Mouse (Mus musculus): ENCODE measurements around the gene Rarres1. TPM values are rescaled to one million over a fixed set of nuclear protein-coding genes. Genes with fewer than 3 reads are reported as not detected.

Rarres1 gene
- total RNA-seq (2014; fragmentation: Nextera tagmentation) (not detected in 2 replicates), total RNA-seq (2017) (0.15 and 0.26 TPM in 2 replicates)

GRCm38 (mm10) chr3:67515274-67515801 is at the start of gene Rarres1:
Gene Rarres1 (minus strand): TSS chr3:67515523.
- ATAC-seq (replicated peaks; ENCODE audit: poor library complexity, severe bottlenecking): peak; percentile 79

- ATAC-seq (replicated peaks; ENCODE audit: poor library complexity, severe bottlenecking): peak; percentile 67
These were observed 49.5 kb upstream of the Rarres1 start for GRCm38 (mm10) chr3:67564731-67565357.

- ATAC-seq (replicated peaks; ENCODE audit: poor library complexity, severe bottlenecking): peak; percentile 22
These were observed 42.5 kb upstream of the Rarres1 start for GRCm38 (mm10) chr3:67557718-67558354.

GRCm38 (mm10) chr3:67557200-67557651 is 41.9 kb upstream of the Rarres1 start:
- peak; percentile 96 for ATAC-seq (replicated peaks; ENCODE audit: poor library complexity, severe bottlenecking)

- no peak for ATAC-seq (replicated peaks; ENCODE audit: poor library complexity, severe bottlenecking)
These were observed 39.9 kb upstream of the Rarres1 start for GRCm38 (mm10) chr3:67555211-67555610.

GRCm38 (mm10) chr3:67553927-67554448 is 38.7 kb upstream of the Rarres1 start:
- no peak for ATAC-seq (replicated peaks; ENCODE audit: poor library complexity, severe bottlenecking)

- ATAC-seq (replicated peaks; ENCODE audit: poor library complexity, severe bottlenecking): no peak
These were observed 38.0 kb upstream of the Rarres1 start for GRCm38 (mm10) chr3:67553281-67553680.

GRCm38 (mm10) chr3:67551193-67551592 is 35.9 kb upstream of the Rarres1 start:
- no peak for ATAC-seq (replicated peaks; ENCODE audit: poor library complexity, severe bottlenecking)

GRCm38 (mm10) chr3:67543630-67544029 is 28.3 kb upstream of the Rarres1 start:
- ATAC-seq (replicated peaks; ENCODE audit: poor library complexity, severe bottlenecking): no peak

GRCm38 (mm10) chr3:67524768-67525167 is 9.4 kb upstream of the Rarres1 start:
- ATAC-seq (replicated peaks; ENCODE audit: poor library complexity, severe bottlenecking): peak; percentile 55; the same call in 1 of the 2 replicates

GRCm38 (mm10) chr3:67522709-67523108 is 7.4 kb upstream of the Rarres1 start:
- no peak for ATAC-seq (replicated peaks; ENCODE audit: poor library complexity, severe bottlenecking)

- no peak for ATAC-seq (replicated peaks; ENCODE audit: poor library complexity, severe bottlenecking)
These were observed 5.3 kb upstream of the Rarres1 start for GRCm38 (mm10) chr3:67520568-67521143.

GRCm38 (mm10) chr3:67514801-67515273 is 486 bp downstream of the Rarres1 start:
- ATAC-seq (replicated peaks; ENCODE audit: poor library complexity, severe bottlenecking): peak; percentile 16

GRCm38 (mm10) chr3:67512807-67513206 is 2.5 kb downstream of the Rarres1 start:
- ATAC-seq (replicated peaks; ENCODE audit: poor library complexity, severe bottlenecking): peak; percentile 80

GRCm38 (mm10) chr3:67508216-67508892 is 7.0 kb downstream of the Rarres1 start:
- ATAC-seq (replicated peaks; ENCODE audit: poor library complexity, severe bottlenecking): no peak

- no peak for ATAC-seq (replicated peaks; ENCODE audit: poor library complexity, severe bottlenecking)
These were observed 10.0 kb downstream of the Rarres1 start for GRCm38 (mm10) chr3:67505286-67505685.

GRCm38 (mm10) chr3:67503878-67504277 is 11.4 kb downstream of the Rarres1 start:
- no peak for ATAC-seq (replicated peaks; ENCODE audit: poor library complexity, severe bottlenecking)

- no peak for ATAC-seq (replicated peaks; ENCODE audit: poor library complexity, severe bottlenecking)
These were observed 15.9 kb downstream of the Rarres1 start for GRCm38 (mm10) chr3:67499406-67499791.

GRCm38 (mm10) chr3:67498773-67499405 is 16.4 kb downstream of the Rarres1 start:
- no peak for ATAC-seq (replicated peaks; ENCODE audit: poor library complexity, severe bottlenecking)

- no peak for ATAC-seq (replicated peaks; ENCODE audit: poor library complexity, severe bottlenecking)
These were observed 17.3 kb downstream of the Rarres1 start for GRCm38 (mm10) chr3:67497998-67498397.

All from granulocyte monocyte progenitor cell, adult 5-6 weeks (primary cell).